Mouse (Mus musculus) kidney, embryonic 14.5 days (tissue): ENCODE data around the gene Ccdc162. TPM values are rescaled to one million over a fixed set of nuclear protein-coding genes. Genes with fewer than 3 reads are reported as not detected.

Experiments used
- ATAC-seq: fragments of 200-750 bp; cut with Nextera tagmentation; 2 replicates; pipeline ENCODE4 v1.8.0; 2017; ENCODE audit warnings: moderate number of reproducible peaks, mild to moderate bottlenecking, moderate TSS enrichment, moderate library complexity; ENCODE audit not compliant: low FRiP score, low TSS enrichment
- H3K27ac ChIP-seq: fragments of 300-500 bp; sonication (generic); 2 replicates; pipeline ENCODE4 v1.5.1; 2014; ENCODE audit warnings: low read depth, mild to moderate bottlenecking, low read length, moderate library complexity, mixed read lengths
- H3K27me3 ChIP-seq: fragments of 300-500 bp; sonication (generic); 2 replicates; pipeline ENCODE4 v1.6.1; 2014; ENCODE audit warnings: mild to moderate bottlenecking, low read length; ENCODE audit not compliant: control insufficient read depth, insufficient read depth
- H3K36me3 ChIP-seq: fragments of 300-500 bp; sonication (generic); 2 replicates; pipeline ENCODE4 v1.6.1; 2014; ENCODE audit warnings: low read length, mixed read lengths; ENCODE audit not compliant: control insufficient read depth, insufficient read depth
- H3K4me1 ChIP-seq: fragments of 300-500 bp; sonication (generic); 2 replicates; pipeline ENCODE4 v1.6.1; 2014; ENCODE audit warnings: low read length, mixed read lengths; ENCODE audit not compliant: control insufficient read depth, insufficient read depth
- H3K4me2 ChIP-seq: fragments of 300-500 bp; sonication (generic); replicated peaks from 2 replicates; pipeline ENCODE4 v1.6.1; 2014; ENCODE audit warnings: low read depth, mild to moderate bottlenecking, low read length
- H3K4me3 ChIP-seq: fragments of 300-500 bp; sonication (generic); 2 replicates; pipeline ENCODE4 v1.5.1; 2014; ENCODE audit warnings: mild to moderate bottlenecking, low read length
- H3K9ac ChIP-seq: fragments of 300-500 bp; sonication (generic); 2 replicates; pipeline ENCODE4 v1.6.1; 2014; ENCODE audit warnings: low read depth, mild to moderate bottlenecking, low read length, moderate library complexity
- H3K9me3 ChIP-seq: fragments of 300-500 bp; sonication (generic); 2 replicates; pipeline ENCODE4 v1.6.1; 2016; ENCODE audit warnings: low read length; ENCODE audit not compliant: control insufficient read depth
- WGBS: fragments of 180-500 bp; shearing (Covaris S2); extraction: QIAGEN DNeasy Blood & Tissue Kit; methylation state at CpG from one replicate; pipeline ENCODE4 v1.1.7; 2014; 5-methylcytosine and 5-hydroxymethylcytosine counted together
- polyA plus RNA-seq: library from polyadenylated mRNA; unstranded; fragments of >200 nt; fragmentation: Nextera tagmentation; extraction: Ambion mirVana; gene quantifications from 2 replicates; pipeline ENCODE4 v1.2.1, GENCODE M21; 2014

The Ccdc162 gene
- polyA plus RNA-seq, 1 experiment from 2014 or later, result 0.15 TPM

DNA sequence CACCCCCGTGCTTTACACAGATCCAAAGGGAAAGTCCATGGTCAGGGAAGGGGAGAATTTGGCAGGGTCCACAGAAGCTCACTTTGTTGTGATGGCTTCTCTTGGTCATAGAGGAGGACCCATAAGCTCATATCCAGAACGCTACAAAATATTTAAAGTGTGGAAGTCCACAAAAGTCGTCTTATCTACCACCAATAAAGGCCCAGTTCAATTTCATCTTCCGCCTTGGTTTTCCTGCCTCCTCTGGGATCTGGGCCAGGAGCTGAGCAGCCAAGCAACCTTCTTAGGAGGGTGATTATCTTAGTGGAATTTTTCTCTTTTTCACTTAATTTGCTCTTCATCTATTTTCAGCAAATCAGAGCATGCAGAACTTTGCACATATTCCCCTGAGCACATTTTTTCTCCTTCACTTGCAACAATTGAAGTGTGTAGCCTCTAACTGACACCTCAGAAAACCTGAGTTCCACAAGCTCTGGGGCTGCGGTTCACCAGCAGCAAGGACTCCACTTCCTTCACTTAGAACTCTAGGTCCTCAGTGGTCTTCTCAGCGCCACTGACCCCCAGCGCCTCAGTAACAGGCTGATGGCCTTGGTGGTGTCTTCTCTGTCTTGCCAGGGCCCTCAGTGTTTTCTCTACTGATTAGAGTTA, 114.4 kb downstream of the Ccdc162 start:
- no peaks in the 10 kb centered on the region for H3K9me3 ChIP-seq
- 74% methylated on average over 7 of the region's 7 CpGs for WGBS
- H3K27ac ChIP-seq, result no peak overlapping the region
- H3K27me3 ChIP-seq, result no peaks in the 10 kb centered on the region
- no peak for ATAC-seq
- no peak overlapping the region for H3K9ac ChIP-seq
- no peak overlapping the region for H3K4me2 ChIP-seq
- H3K4me1 ChIP-seq, result no peaks in the 10 kb centered on the region
- H3K36me3 ChIP-seq, result no peaks in the 10 kb centered on the region
- no peak overlapping the region for H3K4me3 ChIP-seq

GRCm38 (mm10) chr10:41601302-41601701, 115.1 kb downstream of the Ccdc162 start:
- Histone ChIP-seq H3K9ac (no peak overlapping the region), H3K27ac (no peak overlapping the region), H3K4me3 (no peak overlapping the region), H3K9me3 (no peaks in the 10 kb centered on the region), H3K4me2 (no peak overlapping the region), H3K27me3 (no peaks in the 10 kb centered on the region), H3K36me3 (no peaks in the 10 kb centered on the region), H3K4me1 (no peaks in the 10 kb centered on the region)
- 71% methylated on average over 4 of the region's 4 CpGs for WGBS
- ATAC-seq, result no peak

DNA sequence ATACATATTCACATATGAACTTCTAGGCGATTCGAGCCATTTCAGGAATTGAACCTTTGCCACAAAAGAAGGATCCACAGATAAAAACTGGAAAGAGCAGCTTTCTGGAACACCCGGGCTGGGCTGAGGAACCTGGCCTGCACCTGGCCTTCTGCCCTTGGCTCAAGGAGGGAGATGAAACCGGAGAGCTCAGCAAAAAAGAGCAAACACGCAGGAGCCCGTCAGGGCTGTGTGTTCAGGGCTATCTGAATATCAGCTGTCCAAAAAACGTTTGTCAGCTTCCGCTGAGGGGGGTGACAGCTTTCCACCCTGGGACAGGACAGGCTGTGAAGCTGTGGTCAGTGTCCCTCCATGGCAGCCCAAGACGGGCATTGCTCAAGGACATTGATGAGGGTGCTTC, 117.4 kb downstream of the Ccdc162 start:
- WGBS, result 62% methylated on average over 9 of the region's 9 CpGs
- Histone ChIP-seq H3K4me1 (no peaks in the 10 kb centered on the region), H3K9me3 (no peaks in the 10 kb centered on the region), H3K36me3 (no peaks in the 10 kb centered on the region), H3K27ac (no peak overlapping the region), H3K27me3 (no peaks in the 10 kb centered on the region), H3K4me2 (no peak overlapping the region), H3K4me3 (no peak overlapping the region), H3K9ac (no peak overlapping the region)
- ATAC-seq, result no peak

DNA sequence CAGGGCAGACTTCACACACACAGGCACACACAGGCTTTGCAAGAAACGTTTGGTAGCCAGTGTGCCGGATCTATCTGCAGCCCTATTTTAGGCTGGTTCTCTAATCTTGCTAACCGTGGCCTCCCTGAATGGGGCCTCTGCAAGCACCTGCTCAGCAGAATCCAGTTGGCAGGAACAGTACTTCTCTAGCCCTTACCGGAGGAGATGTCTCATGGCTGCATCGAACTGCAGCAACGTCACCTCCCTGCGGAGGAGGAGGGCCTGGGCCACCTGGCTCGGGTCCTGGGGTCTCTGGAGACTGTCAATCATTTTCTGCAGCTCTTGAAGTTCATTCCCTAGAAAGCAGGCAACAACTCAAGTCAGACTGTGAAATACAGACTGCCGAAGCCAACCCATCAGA, 118.2 kb downstream of the Ccdc162 start:
- ATAC-seq, result no peak
- WGBS, result 34% methylated on average over 9 of the region's 9 CpGs
- H3K27ac ChIP-seq, result no peak overlapping the region

GRCm38 (mm10) chr10:41595550-41595949, 120.9 kb downstream of the Ccdc162 start:
- Histone ChIP-seq H3K4me3 (no peak overlapping the region), H3K27ac (no peak overlapping the region), H3K9ac (no peak overlapping the region), H3K9me3 (no peaks in the 10 kb centered on the region), H3K4me1 (no peaks in the 10 kb centered on the region), H3K4me2 (no peak overlapping the region), H3K27me3 (no peaks in the 10 kb centered on the region), H3K36me3 (no peaks in the 10 kb centered on the region)
- no peak for ATAC-seq
- 63% methylated on average over 3 of the region's 3 CpGs for WGBS

More for the DNA sequence above, 118.2 kb downstream of the Ccdc162 start:
- no peaks in the 10 kb centered on the region for H3K27me3 ChIP-seq
- H3K9ac ChIP-seq, result no peak overlapping the region
- H3K4me1 ChIP-seq, result no peaks in the 10 kb centered on the region
- no peak overlapping the region for H3K4me3 ChIP-seq
- no peaks in the 10 kb centered on the region for H3K36me3 ChIP-seq
- no peak overlapping the region for H3K4me2 ChIP-seq
- no peaks in the 10 kb centered on the region for H3K9me3 ChIP-seq

- H3K9me3 ChIP-seq, result no peaks in the 10 kb centered on the region
- H3K9ac ChIP-seq, result no peak overlapping the region
- WGBS, result 63% methylated on average over 2 of the region's 2 CpGs
- no peak for ATAC-seq
- H3K4me3 ChIP-seq, result no peak overlapping the region
- no peak overlapping the region for H3K4me2 ChIP-seq
- no peaks in the 10 kb centered on the region for H3K36me3 ChIP-seq
- no peak overlapping the region for H3K27ac ChIP-seq
- no peaks in the 10 kb centered on the region for H3K27me3 ChIP-seq
- no peaks in the 10 kb centered on the region for H3K4me1 ChIP-seq
Observed at GRCm38 (mm10) chr10:41594957-41595356, 121.5 kb downstream of the Ccdc162 start.

DNA sequence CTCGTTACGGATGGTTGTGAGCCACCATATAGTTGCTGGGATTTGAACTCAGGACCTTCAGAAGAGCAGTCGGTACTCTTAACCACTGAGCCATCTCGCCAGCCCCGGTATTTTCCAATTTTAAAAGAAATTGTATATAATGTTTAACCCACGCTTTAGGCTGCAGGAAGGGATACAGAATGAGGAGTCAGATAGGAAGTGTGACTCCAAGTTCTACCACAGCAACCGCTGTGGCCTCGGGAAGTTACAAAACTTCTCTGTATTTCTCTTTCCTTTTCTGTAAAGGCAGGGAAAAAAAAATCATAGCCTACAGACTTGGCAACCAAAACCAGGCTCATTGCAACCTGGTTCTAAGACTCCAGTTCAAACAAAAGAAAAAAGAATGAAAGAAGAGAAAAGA, 122.0 kb downstream of the Ccdc162 start:
- H3K9me3 ChIP-seq, result no peaks in the 10 kb centered on the region
- ATAC-seq, result no peak
- H3K9ac ChIP-seq, result no peak overlapping the region
- no peaks in the 10 kb centered on the region for H3K36me3 ChIP-seq
- H3K4me1 ChIP-seq, result no peaks in the 10 kb centered on the region
- no peak overlapping the region for H3K4me2 ChIP-seq
- 91% methylated on average over 8 of the region's 8 CpGs for WGBS
- no peak overlapping the region for H3K4me3 ChIP-seq
- no peak overlapping the region for H3K27ac ChIP-seq
- no peaks in the 10 kb centered on the region for H3K27me3 ChIP-seq

DNA sequence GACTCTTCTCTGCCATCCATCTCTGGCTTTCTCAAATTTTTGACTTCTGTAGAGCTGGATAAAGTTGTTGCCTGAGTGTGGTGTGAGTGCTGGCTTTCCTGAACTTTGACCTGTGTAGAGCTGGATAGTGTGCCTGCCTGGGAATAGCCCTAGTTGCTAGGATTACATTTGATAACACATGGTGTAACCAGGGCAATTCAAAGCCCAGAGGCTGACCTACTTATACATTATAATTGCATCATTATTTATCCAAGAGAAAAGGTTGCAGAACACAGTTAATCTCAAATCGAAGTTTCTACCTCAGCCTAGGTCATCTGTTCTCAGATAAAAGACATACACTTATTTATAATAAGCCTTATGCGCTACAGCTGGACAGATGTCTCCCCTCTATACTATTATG, 127.8 kb downstream of the Ccdc162 start:
- no peak overlapping the region for H3K4me2 ChIP-seq
- H3K4me1 ChIP-seq, result no peaks in the 10 kb centered on the region
- no peak for ATAC-seq
- WGBS, result 94% methylated on average over 2 of the region's 2 CpGs
- no peaks in the 10 kb centered on the region for H3K36me3 ChIP-seq
- no peaks in the 10 kb centered on the region for H3K9me3 ChIP-seq
- no peak overlapping the region for H3K9ac ChIP-seq
- no peaks in the 10 kb centered on the region for H3K27me3 ChIP-seq
- H3K27ac ChIP-seq, result no peak overlapping the region
- H3K4me3 ChIP-seq, result no peak overlapping the region

GRCm38 (mm10) chr10:41586947-41587852, 129.2 kb downstream of the Ccdc162 start:
- no peaks in the 10 kb centered on the region for H3K36me3 ChIP-seq
- 70% methylated on average over 18 of the region's 18 CpGs for WGBS
- no peak overlapping the region for H3K4me2 ChIP-seq
- H3K9ac ChIP-seq, result no peak overlapping the region
- no peaks in the 10 kb centered on the region for H3K9me3 ChIP-seq
- no peaks in the 10 kb centered on the region for H3K27me3 ChIP-seq
- H3K27ac ChIP-seq, result no peak overlapping the region
- H3K4me1 ChIP-seq, result no peaks in the 10 kb centered on the region
- ATAC-seq, result no peak
- no peak overlapping the region for H3K4me3 ChIP-seq
